Mouse (Mus musculus) embryonic facial prominence, embryonic 13.5 days (tissue): ENCODE measurements around the gene Hoxc5. TPM values are rescaled to one million over a fixed set of nuclear protein-coding genes. Genes with fewer than 3 reads are reported as not detected.

Experiments
- ATAC-seq: fragments of 200-750 bp; cut with Nextera tagmentation; 2 replicates; pipeline ENCODE4 v1.8.0; 2017; ENCODE audit warnings: low read depth; ENCODE audit not compliant: insufficient number of reproducible peaks, insufficient read depth, low FRiP score, low TSS enrichment
- H3K27ac ChIP-seq: fragments of 300-500 bp; sonication (generic); 2 replicates; pipeline ENCODE4 v1.5.1; 2015; ENCODE audit warnings: moderate library complexity, mild to moderate bottlenecking, inconsistent platforms
- H3K27me3 ChIP-seq: fragments of 300-500 bp; sonication (generic); 2 replicates; pipeline ENCODE4 v1.6.1; 2015; ENCODE audit warnings: mild to moderate bottlenecking, inconsistent platforms
- H3K36me3 ChIP-seq: fragments of 300-500 bp; sonication (generic); 2 replicates; pipeline ENCODE4 v1.6.1; 2015; ENCODE audit warnings: mild to moderate bottlenecking, inconsistent platforms
- H3K4me1 ChIP-seq: fragments of 300-500 bp; sonication (generic); 2 replicates; pipeline ENCODE4 v1.6.1; 2015; ENCODE audit warnings: inconsistent platforms
- H3K4me2 ChIP-seq: fragments of 300-500 bp; sonication (generic); 2 replicates; pipeline ENCODE4 v1.6.1; 2015; ENCODE audit warnings: moderate library complexity, mild to moderate bottlenecking, inconsistent platforms
- H3K4me3 ChIP-seq: fragments of 300-500 bp; sonication (generic); 2 replicates; pipeline ENCODE4 v1.5.1; 2015; ENCODE audit warnings: mild to moderate bottlenecking, inconsistent platforms
- H3K9ac ChIP-seq: fragments of 300-500 bp; sonication (generic); 2 replicates; pipeline ENCODE4 v1.6.1; 2015; ENCODE audit warnings: mild to moderate bottlenecking, inconsistent platforms
- H3K9me3 ChIP-seq: fragments of 300-500 bp; sonication (generic); 2 replicates; pipeline ENCODE4 v1.6.1; 2016; ENCODE audit warnings: inconsistent platforms
- WGBS: fragments of 180-500 bp; shearing (Covaris S2); methylation state at CpG from one replicate; pipeline ENCODE4 v1.1.7; 2015; ENCODE audit warnings: mixed read lengths; 5-methylcytosine and 5-hydroxymethylcytosine counted together
- polyA plus RNA-seq: library from polyadenylated mRNA; unstranded; fragments of >200 nt; fragmentation: Nextera tagmentation; extraction: Ambion mirVana; gene quantifications from 2 replicates; pipeline ENCODE4 v1.2.1, GENCODE M21; 2015

Gene Hoxc5
- polyA plus RNA-seq, 1 experiment from 2014 or later: 1.8 TPM

GRCm38 (mm10) chr15:103020899-103021418 is 53.7 kb downstream of the Hoxc5 start:
- H3K27me3 ChIP-seq: peaks cover 100% of the 10 kb centered on the region
- 2% methylated on average over 8 of the region's 8 CpGs for WGBS
- no peak overlapping the region for H3K27ac ChIP-seq
- no peaks in the 10 kb centered on the region for H3K4me1 ChIP-seq
- H3K4me3 ChIP-seq: no peak overlapping the region
- ATAC-seq: no peak
- H3K9me3 ChIP-seq: no peaks in the 10 kb centered on the region
- no peaks in the 10 kb centered on the region for H3K36me3 ChIP-seq
- H3K4me2 ChIP-seq: no peak overlapping the region
- no peak overlapping the region for H3K9ac ChIP-seq

- H3K9me3 ChIP-seq: no peaks in the 10 kb centered on the region
- no peak overlapping the region for H3K9ac ChIP-seq
- peaks cover 100% of the 10 kb centered on the region for H3K27me3 ChIP-seq
- no peak overlapping the region for H3K4me3 ChIP-seq
- no peaks in the 10 kb centered on the region for H3K4me1 ChIP-seq
- 6% methylated on average over 8 of the region's 8 CpGs for WGBS
- ATAC-seq: no peak
- H3K27ac ChIP-seq: no peak overlapping the region
- no peaks in the 10 kb centered on the region for H3K36me3 ChIP-seq
- no peak overlapping the region for H3K4me2 ChIP-seq
Measured at GRCm38 (mm10) chr15:103021544-103021943, 54.3 kb downstream of the Hoxc5 start.

GRCm38 (mm10) chr15:103024131-103024530 is 56.9 kb downstream of the Hoxc5 start:
- Histone ChIP-seq H3K9me3 (no peaks in the 10 kb centered on the region), H3K27me3 (peaks cover 100% of the 10 kb centered on the region), H3K4me2 (no peak overlapping the region), H3K4me1 (no peaks in the 10 kb centered on the region), H3K4me3 (no peak overlapping the region), H3K36me3 (no peaks in the 10 kb centered on the region), H3K9ac (no peak overlapping the region), H3K27ac (no peak overlapping the region)
- 1% methylated on average over 2 of the region's 2 CpGs for WGBS
- no peak for ATAC-seq

GRCm38 (mm10) chr15:103027266-103028235 is 60.3 kb downstream of the Hoxc5 start:
- H3K9me3 ChIP-seq: no peaks in the 10 kb centered on the region
- no peak overlapping the region for H3K4me3 ChIP-seq
- WGBS: 2% methylated on average over 43 of the region's 43 CpGs
- peaks cover 99% of the 10 kb centered on the region for H3K27me3 ChIP-seq
- no peak overlapping the region for H3K27ac ChIP-seq
- no peaks in the 10 kb centered on the region for H3K36me3 ChIP-seq
- H3K4me2 ChIP-seq: no peak overlapping the region
- no peaks in the 10 kb centered on the region for H3K4me1 ChIP-seq
- ATAC-seq: no peak
- no peak overlapping the region for H3K9ac ChIP-seq

- Histone ChIP-seq H3K27ac (no peak overlapping the region), H3K27me3 (peaks cover 99% of the 10 kb centered on the region), H3K9me3 (no peaks in the 10 kb centered on the region), H3K36me3 (no peaks in the 10 kb centered on the region), H3K4me2 (no peak overlapping the region), H3K4me3 (no peak overlapping the region), H3K4me1 (no peaks in the 10 kb centered on the region), H3K9ac (no peak overlapping the region)
- no peak for ATAC-seq
- WGBS: 10% methylated on average over 9 of the region's 9 CpGs
Measured at GRCm38 (mm10) chr15:103028916-103029512, 61.8 kb downstream of the Hoxc5 start.

DNA sequence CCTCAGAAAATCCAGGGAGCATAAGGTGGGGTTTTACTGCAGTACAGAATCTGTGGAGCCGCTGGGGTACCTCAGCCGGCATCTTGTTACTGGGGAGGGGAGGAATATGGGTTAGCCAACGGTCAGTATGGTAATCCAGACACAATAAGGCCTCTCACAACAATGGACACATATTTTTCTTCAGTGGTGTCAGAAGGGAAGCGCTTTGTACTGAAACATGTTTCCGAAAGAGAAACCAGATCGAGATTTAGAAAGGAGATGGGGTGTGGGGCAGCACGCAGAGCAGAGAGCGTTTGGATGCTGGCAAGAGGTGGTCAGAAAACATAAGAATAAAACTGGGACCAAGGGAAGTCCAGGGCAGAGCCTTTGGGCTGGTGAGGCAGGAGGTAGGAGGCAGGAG is 62.9 kb downstream of the Hoxc5 start:
- no peaks in the 10 kb centered on the region for H3K4me1 ChIP-seq
- no peaks in the 10 kb centered on the region for H3K9me3 ChIP-seq
- no peaks in the 10 kb centered on the region for H3K36me3 ChIP-seq
- WGBS: 3% methylated on average over 8 of the region's 8 CpGs
- no peak overlapping the region for H3K4me2 ChIP-seq
- H3K27me3 ChIP-seq: peaks cover 99% of the 10 kb centered on the region
- no peak overlapping the region for H3K9ac ChIP-seq
- no peak for ATAC-seq
- no peak overlapping the region for H3K4me3 ChIP-seq
- no peak overlapping the region for H3K27ac ChIP-seq

GRCm38 (mm10) chr15:103032167-103032566 is 64.9 kb downstream of the Hoxc5 start:
- 0% methylated on average over 2 of the region's 3 CpGs for WGBS
- Histone ChIP-seq H3K27me3 (peaks cover 99% of the 10 kb centered on the region), H3K4me2 (no peak overlapping the region), H3K4me1 (no peaks in the 10 kb centered on the region), H3K9ac (no peak overlapping the region), H3K9me3 (no peaks in the 10 kb centered on the region), H3K36me3 (no peaks in the 10 kb centered on the region), H3K27ac (no peak overlapping the region), H3K4me3 (no peak overlapping the region)
- no peak for ATAC-seq

DNA sequence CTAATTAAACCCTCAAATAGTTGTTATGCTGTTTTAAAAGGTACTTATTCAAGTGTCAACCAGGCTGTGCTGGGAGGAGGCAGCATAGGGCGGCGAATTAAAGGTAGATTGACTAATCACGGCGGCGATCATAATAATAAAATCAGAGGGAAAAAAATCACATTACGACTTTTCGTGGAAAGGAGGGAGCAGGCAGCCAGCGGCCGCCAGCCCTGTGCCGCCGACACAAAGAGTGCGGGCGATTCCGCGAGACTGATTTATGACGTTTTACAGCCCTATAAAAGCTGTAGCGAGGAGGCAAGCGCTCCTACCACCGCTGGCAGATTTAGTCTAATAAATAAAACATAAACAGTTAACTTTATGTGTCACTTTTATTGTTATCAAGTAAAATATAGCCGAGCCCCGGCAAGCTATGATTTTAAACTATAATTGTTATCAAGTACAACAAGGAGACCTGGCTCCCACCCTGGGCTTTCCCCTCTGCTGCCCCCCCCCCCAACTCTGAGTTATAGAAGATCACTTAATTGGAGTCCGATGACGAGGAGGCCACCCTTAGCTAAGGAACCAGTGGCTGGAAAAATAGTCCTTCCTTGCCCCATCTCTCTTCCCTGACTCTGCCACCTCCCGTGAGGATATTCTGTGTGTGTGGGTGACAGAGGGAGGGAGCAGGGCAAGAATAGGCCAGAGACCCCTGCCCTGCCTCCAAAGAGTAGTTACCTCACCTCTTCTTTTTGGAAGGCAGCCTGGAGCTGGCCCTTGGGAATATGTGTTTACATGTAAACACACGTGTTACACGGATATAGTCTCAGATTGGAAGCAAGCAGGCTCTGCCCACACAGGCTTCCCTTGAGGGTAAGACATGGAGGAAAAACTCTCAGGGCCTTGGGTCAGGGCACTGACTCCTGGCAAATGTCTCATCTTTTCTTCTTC is 65.7 kb downstream of the Hoxc5 start:
- Histone ChIP-seq H3K4me2 (no peak overlapping the region), H3K4me1 (no peaks in the 10 kb centered on the region), H3K9me3 (no peaks in the 10 kb centered on the region), H3K4me3 (no peak overlapping the region), H3K9ac (no peak overlapping the region), H3K27ac (no peak overlapping the region), H3K36me3 (no peaks in the 10 kb centered on the region), H3K27me3 (peaks cover 99% of the 10 kb centered on the region)
- no peak for ATAC-seq
- 1% methylated on average over 26 of the region's 26 CpGs for WGBS

DNA sequence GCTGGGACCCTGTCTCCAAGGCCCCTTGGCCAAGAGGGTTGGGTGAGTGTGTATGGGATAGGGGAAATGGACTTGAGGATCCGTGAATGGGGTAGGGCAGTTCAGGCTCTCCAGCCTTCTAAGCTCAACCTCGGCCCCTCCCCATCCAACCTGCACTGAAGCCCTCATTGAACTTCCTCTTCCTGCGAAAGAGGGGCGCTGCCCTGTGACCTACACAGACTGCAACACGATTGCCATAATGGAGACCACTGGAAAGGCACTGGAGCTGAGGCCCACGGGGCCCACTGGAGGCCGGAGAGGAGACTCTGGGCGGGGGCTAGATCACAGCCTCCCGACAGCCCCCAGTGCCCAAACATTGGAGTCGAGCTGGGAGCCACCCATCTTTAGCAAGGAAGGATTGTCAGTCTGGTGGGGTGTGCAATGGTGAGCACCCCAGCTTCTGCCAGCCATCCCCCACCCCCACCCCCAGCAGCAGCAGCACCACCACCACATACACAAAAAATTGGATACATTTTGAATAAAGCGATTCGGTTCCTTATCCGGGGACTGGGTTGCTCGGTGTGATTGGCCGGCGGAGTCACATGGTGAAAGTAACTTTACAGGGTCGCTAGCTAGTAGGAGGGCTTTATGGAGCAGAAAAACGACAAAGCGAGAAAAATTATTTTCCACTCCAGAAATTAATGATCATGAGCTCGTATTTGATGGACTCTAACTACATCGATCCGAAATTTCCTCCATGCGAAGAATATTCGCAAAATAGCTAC is 67.0 kb downstream of the Hoxc5 start:
- Histone ChIP-seq H3K36me3 (no peaks in the 10 kb centered on the region), H3K27me3 (peaks cover 99% of the 10 kb centered on the region), H3K27ac (no peak overlapping the region), H3K9ac (no peak overlapping the region), H3K4me1 (no peaks in the 10 kb centered on the region), H3K9me3 (no peaks in the 10 kb centered on the region), H3K4me2 (peak overlapping the region; percentile 37), H3K4me3 (peak overlapping the region; percentile 19)
- under 1% methylated on average over 24 of the region's 24 CpGs for WGBS
- no peak for ATAC-seq

DNA sequence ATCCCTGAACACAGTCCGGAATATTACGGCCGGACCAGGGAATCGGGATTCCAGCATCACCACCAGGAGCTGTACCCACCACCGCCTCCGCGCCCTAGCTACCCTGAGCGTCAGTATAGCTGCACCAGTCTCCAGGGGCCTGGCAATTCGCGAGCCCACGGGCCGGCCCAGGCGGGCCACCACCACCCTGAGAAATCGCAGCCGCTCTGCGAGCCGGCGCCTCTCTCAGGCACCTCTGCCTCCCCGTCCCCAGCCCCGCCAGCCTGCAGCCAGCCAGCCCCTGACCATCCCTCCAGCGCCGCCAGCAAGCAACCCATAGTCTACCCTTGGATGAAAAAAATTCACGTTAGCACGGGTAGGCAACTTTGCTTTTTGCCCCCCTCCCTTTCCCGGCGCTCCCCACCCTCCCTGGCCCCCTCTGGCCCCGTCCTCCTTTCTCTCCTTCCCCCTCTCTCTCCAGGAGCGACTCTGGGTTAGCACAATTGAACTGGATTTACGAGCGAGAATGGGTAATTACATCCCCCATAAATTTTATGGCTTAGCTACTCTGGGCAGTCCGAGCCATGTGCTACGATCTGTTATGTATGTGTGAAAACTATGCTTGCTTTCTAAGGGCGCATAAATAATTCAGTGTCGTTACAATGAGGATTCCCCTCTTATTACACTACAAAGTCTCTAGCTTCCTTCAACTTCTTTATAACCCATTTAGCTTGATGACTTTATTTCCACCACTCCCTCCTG is 67.7 kb downstream of the Hoxc5 start:
- Histone ChIP-seq H3K27ac (no peak overlapping the region), H3K4me3 (peak overlapping the region; percentile 19), H3K4me2 (peak overlapping the region; percentile 37), H3K36me3 (no peaks in the 10 kb centered on the region), H3K27me3 (peaks cover 99% of the 10 kb centered on the region), H3K9ac (no peak overlapping the region), H3K9me3 (no peaks in the 10 kb centered on the region), H3K4me1 (no peaks in the 10 kb centered on the region)
- 0 out of 2 replicates have a peak, but pooled peaks have one; percentile 43 for ATAC-seq
- WGBS: 1% methylated on average over 34 of the region's 34 CpGs
